Mouse (Mus musculus) activated CD4-positive, CD25-positive, alpha-beta regulatory T cell, adult 9 weeks (primary cell): ENCODE results near the gene Myh4. TPM values are rescaled to one million over a fixed set of nuclear protein-coding genes. Genes with fewer than 3 reads are reported as not detected.

ENCODE experiments used
- polyA plus RNA-seq: library from polyadenylated mRNA; unstranded; fragments of 100-300 nt; shearing (Covaris generic); gene quantifications from one replicate; pipeline ENCODE4 v1.2.1, GENCODE M21; 2017

Myh4 gene
- not detected for polyA plus RNA-seq

DNA sequence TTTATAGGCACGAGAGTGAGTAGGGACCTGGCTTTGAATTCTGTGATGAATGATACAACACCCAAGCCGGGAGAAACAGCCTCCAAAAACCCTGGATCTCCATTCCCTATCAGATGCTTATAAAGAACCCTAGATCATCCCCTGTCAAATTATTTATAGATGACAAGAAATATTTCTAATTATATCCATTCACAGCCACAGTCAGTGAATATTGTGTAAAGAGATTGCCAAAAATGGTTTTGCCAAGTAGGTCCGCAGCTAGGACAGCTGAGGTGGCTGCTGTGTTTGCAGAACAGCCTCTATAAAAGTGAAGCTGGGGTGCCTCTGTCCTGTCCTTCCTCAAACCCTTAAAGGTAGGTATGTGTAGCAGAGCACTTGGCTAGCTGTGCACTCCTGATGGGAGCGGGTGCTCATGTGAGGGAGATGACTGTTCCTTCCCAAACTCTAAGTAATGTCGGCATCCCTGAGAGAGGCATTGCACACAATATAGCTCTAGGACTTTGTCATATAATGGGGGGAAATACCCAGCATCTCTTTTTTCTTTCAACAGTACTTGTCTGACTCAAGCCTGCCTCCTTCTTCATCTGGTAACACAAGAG lies at the start of gene Myh4:
Myh4 (plus strand) TSS at position 549 of the 599 bp plus-strand sequence.

DNA sequence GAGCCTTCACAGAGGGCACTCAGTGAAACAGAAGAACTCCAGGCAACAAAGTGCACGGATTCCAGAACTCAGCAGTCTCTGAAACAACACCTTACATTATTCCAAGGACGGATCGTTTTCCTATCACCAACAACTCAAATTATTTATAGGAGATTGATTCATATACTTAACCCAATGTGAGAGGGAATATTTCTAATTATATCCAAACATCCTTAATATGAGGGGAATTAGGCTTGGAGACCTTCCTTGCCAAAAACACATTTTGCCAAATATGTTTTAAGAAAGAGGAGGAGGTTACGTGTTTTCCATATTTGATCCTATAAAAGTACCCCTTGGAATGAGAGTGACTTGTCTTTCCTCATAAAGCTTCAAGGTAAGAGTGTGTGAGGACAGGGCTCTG lies 38.1 kb upstream of the Myh4 start, which contains the start of gene Myh1:
Myh1 (plus strand) TSS at position 301 of the 400 bp plus-strand sequence.

DNA sequence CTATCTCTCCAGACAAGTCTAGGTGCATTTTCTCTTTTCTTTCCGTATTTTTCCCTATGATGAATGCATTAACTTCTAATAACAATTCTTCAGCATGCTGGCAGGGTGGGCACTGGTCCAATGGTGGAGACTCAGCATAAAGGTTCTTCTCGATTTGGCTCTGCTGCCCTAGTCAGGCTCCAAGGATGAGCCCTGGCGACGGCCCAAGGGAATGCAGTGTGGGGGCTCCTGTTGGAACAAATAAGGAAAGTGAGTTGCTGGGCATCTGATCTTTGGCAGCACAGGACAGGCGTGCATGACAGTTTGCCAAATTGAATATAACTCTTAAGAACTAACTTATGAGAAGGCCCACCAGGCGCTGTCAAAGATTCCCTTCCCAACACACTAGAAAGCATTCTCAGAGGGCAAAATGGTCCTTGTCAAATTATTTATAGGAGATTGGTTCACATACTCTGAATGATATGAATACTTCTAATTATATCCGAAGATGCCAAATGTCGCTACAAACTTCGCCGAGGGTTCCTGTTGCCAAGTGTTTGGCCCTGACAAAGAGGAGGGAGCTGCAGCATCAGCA lies 38.9 kb downstream of the Myh4 start, which contains the start of gene Myh8:
Myh8 (plus strand) TSS at position 524 of the 574 bp plus-strand sequence.

Other genes starting within 250 kb of the Myh4 start
- 1.2 TPM for gene Tmem220, start 212.9 kb upstream of the Myh4 start, polyA plus RNA-seq
- gene Adprm, start 185.4 kb upstream of the Myh4 start, polyA plus RNA-seq = 68.8 TPM
- gene Sco1, start 185.4 kb upstream of the Myh4 start, polyA plus RNA-seq = 11.5 TPM
- gene Myh3, start 159.7 kb upstream of the Myh4 start, polyA plus RNA-seq = 0.86 TPM
- not detected for gene Myh2, start 67.0 kb upstream of the Myh4 start, polyA plus RNA-seq
- not detected for gene Myh1, start 38.0 kb upstream of the Myh4 start, polyA plus RNA-seq
- gene Myh8, start 39.1 kb downstream of the Myh4 start, polyA plus RNA-seq = not detected
- gene Myh13, start 83.6 kb downstream of the Myh4 start, polyA plus RNA-seq = not detected
- 0.16 TPM for gene Gas7, start 217.4 kb downstream of the Myh4 start, polyA plus RNA-seq